Mouse (Mus musculus) hindbrain, embryonic 10.5 days (tissue): Measurements from ENCODE around the gene Rbms3. TPM values are rescaled to one million over a fixed set of nuclear protein-coding genes. Genes with fewer than 3 reads are reported as not detected.

ENCODE experiments used
- DNase-seq: peaks from one replicate; pipeline ENCODE4 v3.0.0-alpha.2; 2017; ENCODE audit warnings: low spot score
- H3K27ac ChIP-seq: fragments of 300-500 bp; sonication (generic); 2 replicates; pipeline ENCODE4 v1.5.1; 2016; ENCODE audit warnings: mild to moderate bottlenecking, moderate library complexity
- H3K27me3 ChIP-seq: fragments of 300-500 bp; sonication (generic); 2 replicates; pipeline ENCODE4 v1.6.1; 2016; ENCODE audit warnings: mild to moderate bottlenecking; ENCODE audit not compliant: poor library complexity, insufficient read depth, severe bottlenecking
- H3K36me3 ChIP-seq: fragments of 300-500 bp; sonication (generic); 2 replicates; pipeline ENCODE4 v1.6.1; 2016; ENCODE audit warnings: mild to moderate bottlenecking, moderate library complexity
- H3K4me1 ChIP-seq: fragments of 300-500 bp; sonication (generic); replicated peaks from 2 replicates; pipeline ENCODE4 v1.6.1; 2016; ENCODE audit warnings: mild to moderate bottlenecking
- H3K4me3 ChIP-seq: fragments of 300-500 bp; sonication (generic); 2 replicates; pipeline ENCODE4 v1.5.1; 2016; ENCODE audit warnings: mild to moderate bottlenecking, moderate library complexity
- H3K9me3 ChIP-seq: fragments of 300-500 bp; sonication (generic); 2 replicates; pipeline ENCODE4 v1.6.1; 2016; ENCODE audit warnings: mild to moderate bottlenecking, moderate library complexity
- WGBS: fragments of 180-500 bp; shearing (Covaris S2); methylation state at CpG from one replicate; pipeline ENCODE4 v1.1.7; 2016; 5-methylcytosine and 5-hydroxymethylcytosine counted together
- polyA plus RNA-seq: library from polyadenylated mRNA; unstranded; fragments of >200 nt; fragmentation: Nextera tagmentation; extraction: Ambion mirVana; gene quantifications from 2 replicates; pipeline ENCODE4 v1.2.1, GENCODE M21; 2016

Gene Rbms3
- polyA plus RNA-seq, 1 experiment from 2014 or later, result 22.1 TPM

DNA sequence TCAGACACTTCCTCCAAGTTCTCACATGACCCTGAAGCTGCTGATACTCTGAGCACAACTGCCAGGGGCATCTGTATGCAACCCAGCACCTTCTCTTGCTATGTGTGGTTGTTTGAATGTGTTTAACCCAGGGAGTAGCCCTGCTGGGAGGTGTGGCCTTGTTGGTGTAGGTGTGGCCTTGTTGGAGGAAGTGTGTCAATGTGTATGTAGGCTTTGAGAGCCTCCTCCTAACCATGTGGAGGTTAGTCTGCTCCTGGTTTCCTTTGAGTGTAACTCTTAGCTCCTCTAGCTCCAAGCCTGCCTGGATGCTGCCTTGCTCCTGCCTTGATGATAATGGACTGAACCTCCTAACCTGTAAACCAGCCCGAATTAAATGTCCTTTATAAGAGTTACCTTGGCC is 812.5 kb downstream of the Rbms3 start:
- Histone ChIP-seq H3K27me3 (no peaks in the 10 kb centered on the region), H3K4me1 (peaks cover 9% of the 10 kb centered on the region), H3K36me3 (no peaks in the 10 kb centered on the region), H3K27ac (no peak overlapping the region), H3K4me3 (no peak overlapping the region), H3K9me3 (no peaks in the 10 kb centered on the region)
- no peak for DNase-seq
- WGBS, result 90% methylated on average over 1 of the region's 1 CpGs

- no peak for DNase-seq
- 76% methylated on average over 10 of the region's 10 CpGs for WGBS
- no peak overlapping the region for H3K4me3 ChIP-seq
- H3K4me1 ChIP-seq, result peaks cover 9% of the 10 kb centered on the region
- H3K36me3 ChIP-seq, result no peaks in the 10 kb centered on the region
- no peaks in the 10 kb centered on the region for H3K27me3 ChIP-seq
- H3K9me3 ChIP-seq, result no peaks in the 10 kb centered on the region
- H3K27ac ChIP-seq, result no peak overlapping the region
These were observed 815.1 kb downstream of the Rbms3 start for GRCm38 (mm10) chr9:116814495-116815094.

GRCm38 (mm10) chr9:116813396-116813795 is 816.3 kb downstream of the Rbms3 start:
- no peaks in the 10 kb centered on the region for H3K27me3 ChIP-seq
- no peaks in the 10 kb centered on the region for H3K36me3 ChIP-seq
- no peak for DNase-seq
- no peak overlapping the region for H3K4me3 ChIP-seq
- WGBS, result 74% methylated on average over 2 of the region's 2 CpGs
- peaks cover 10% of the 10 kb centered on the region for H3K4me1 ChIP-seq
- H3K9me3 ChIP-seq, result no peaks in the 10 kb centered on the region
- no peak overlapping the region for H3K27ac ChIP-seq

DNA sequence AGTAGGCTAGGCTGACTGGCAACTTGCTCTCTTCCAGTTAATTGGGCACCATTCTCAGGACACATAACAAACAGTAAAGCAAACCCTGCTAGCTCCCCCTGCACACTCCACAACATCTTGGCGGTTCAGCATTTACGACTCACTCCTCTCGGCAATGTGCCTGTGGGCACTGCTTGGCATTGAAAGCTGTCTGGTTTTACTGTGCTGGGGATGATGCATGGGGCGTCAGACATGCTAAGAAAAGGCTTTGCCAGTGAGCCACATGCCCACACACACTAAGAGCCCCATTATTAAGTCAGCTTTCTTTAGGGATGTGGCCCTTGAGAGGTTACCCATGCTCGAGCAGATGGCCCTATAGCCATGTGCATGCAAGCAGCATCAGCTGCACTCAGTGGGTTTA is 820.5 kb downstream of the Rbms3 start:
- Histone ChIP-seq H3K27ac (no peak overlapping the region), H3K36me3 (no peaks in the 10 kb centered on the region), H3K4me3 (no peak overlapping the region), H3K9me3 (no peaks in the 10 kb centered on the region), H3K27me3 (peaks cover 3% of the 10 kb centered on the region; the same call in 1 of the 2 replicates), H3K4me1 (peaks cover 22% of the 10 kb centered on the region)
- WGBS, result 86% methylated on average over 5 of the region's 5 CpGs
- no peak for DNase-seq

GRCm38 (mm10) chr9:116808401-116808800 is 821.3 kb downstream of the Rbms3 start:
- H3K27me3 ChIP-seq, result peaks cover 3% of the 10 kb centered on the region; the same call in 1 of the 2 replicates
- H3K9me3 ChIP-seq, result no peaks in the 10 kb centered on the region
- 85% methylated on average over 4 of the region's 4 CpGs for WGBS
- H3K4me1 ChIP-seq, result peaks cover 19% of the 10 kb centered on the region
- no peak overlapping the region for H3K4me3 ChIP-seq
- peak overlapping the region; percentile 74 for H3K27ac ChIP-seq
- no peaks in the 10 kb centered on the region for H3K36me3 ChIP-seq
- no peak for DNase-seq

DNA sequence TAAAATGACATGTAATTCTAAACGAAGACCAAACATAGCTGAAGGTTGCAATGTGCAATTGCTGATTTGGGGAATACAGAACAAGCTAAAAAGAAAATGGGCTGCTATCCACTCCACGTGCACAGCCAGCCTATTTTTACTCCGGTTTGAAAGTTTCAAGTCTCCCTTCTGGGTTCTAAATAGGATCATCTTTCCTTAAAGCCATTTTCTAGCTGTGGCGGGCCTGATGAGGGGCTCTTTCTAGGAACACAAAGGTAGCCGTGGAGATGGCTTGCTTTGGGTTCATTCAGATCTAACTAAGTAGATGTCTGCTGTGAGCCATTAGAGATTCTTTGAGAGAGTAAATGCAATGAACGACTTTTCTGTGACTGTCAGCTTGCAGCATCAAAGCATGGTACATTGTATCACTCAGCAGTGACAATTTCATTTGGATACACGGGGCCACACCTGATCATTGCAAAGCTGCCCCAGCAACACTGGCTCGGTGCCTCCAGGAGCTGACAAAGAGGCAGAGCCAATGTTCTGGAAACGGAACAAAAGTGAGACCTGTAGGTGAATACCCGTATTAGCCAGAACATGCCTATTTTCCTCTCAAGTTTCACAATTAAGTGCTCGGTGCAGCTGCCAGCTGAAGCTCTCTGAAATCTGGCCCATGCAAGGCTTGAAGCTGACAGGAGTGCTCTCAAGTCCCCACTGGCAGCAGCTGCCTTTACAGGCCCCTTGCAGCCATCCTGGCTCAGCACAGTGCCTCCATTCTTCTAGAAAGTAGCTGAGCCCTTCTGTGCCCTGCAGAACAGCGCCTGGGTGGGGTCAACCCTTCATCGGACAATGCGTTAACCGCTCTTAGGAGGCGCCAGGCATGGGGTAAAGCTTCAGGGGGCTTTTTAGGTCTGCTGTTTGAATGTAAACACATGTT is 822.3 kb downstream of the Rbms3 start:
- no peaks in the 10 kb centered on the region for H3K9me3 ChIP-seq
- peak overlapping the region; percentile 74 for H3K27ac ChIP-seq
- peaks cover 3% of the 10 kb centered on the region; the same call in 1 of the 2 replicates for H3K27me3 ChIP-seq
- no peaks in the 10 kb centered on the region for H3K36me3 ChIP-seq
- peak; percentile 63 for DNase-seq
- 22% methylated on average over 16 of the region's 16 CpGs for WGBS
- H3K4me1 ChIP-seq, result peaks cover 18% of the 10 kb centered on the region
- no peak overlapping the region for H3K4me3 ChIP-seq

DNA sequence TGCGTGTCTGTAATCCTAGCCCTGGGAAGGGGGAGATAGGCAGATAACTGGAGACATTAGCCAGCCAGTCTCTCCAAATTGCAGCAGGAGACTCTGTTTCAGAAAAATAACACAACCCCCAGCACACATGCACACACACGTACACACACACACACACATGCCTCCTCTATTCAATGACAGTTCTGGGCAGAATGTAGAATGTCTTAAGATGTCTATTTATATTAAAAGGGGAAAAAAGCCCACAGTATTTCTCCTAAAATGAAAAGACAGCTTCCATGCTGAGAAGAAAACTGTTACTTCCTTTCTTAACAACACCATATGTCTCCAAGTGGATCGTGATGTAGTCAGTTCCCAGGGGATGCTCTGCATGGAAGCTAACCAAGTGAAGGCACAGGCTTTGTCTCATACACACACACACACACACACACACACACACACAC is 826.4 kb downstream of the Rbms3 start:
- no peak for DNase-seq
- no peaks in the 10 kb centered on the region for H3K36me3 ChIP-seq
- no peak overlapping the region for H3K27ac ChIP-seq
- peaks cover 3% of the 10 kb centered on the region; the same call in 1 of the 2 replicates for H3K27me3 ChIP-seq
- no peaks in the 10 kb centered on the region for H3K9me3 ChIP-seq
- whole genome bisulfite sequencing, result 68% methylated on average over 3 of the region's 3 CpGs
- H3K4me1 ChIP-seq, result peaks cover 16% of the 10 kb centered on the region
- no peak overlapping the region for H3K4me3 ChIP-seq

DNA sequence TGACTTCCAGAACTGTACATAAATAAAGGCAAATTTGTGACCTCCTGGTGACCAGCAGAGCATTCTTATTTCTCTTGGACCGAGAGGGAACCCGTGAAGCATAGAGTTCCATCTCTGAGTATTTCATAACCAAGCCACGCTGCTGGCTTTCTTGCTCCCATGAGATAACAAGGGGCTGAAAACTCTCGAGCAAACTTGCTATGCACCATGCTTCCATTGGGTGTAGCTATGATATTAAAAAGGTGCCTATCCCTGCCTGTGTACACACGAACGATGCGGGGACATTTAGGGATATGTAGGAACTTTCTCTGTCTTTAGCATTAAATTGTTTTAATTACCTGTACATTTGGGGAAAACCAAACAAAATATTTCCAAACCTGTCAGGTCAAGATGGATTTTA is 827.1 kb downstream of the Rbms3 start:
- DNase-seq, result no peak

DNA sequence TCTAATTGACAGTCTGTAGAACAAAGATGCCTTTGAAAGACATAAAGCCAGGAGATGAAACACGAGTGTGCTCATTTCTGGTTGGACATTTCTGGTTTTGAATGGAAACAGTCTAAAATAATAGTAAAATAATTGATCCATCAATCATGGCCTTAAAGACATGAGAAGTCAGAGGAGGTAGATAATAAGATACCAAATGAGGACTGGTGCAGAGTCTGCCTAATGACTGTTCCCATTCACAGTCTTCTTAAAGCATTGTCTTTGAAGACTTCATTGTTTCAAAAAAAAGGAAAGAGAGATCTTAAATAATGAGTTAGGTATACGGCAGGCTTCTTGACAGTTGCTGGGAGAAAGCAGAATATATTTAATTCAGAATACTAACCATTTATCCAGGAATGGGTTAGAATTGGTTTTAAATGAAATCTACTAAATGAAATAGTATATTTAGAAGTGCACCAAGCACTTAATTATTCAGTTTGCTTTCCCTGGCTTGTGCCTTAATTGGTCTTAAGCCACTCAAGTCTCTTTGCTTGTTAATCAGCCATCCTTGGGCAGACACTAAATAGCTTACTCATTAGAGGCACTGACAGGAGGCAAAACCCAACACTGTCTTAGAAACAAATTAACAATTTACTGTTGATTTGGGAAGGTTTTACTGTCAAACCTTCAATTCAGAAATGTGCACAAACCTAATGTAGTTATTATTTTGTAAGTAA is 834.3 kb downstream of the Rbms3 start:
- Histone ChIP-seq H3K27ac (no peak overlapping the region), H3K4me1 (no peaks in the 10 kb centered on the region)

More for the DNA sequence above, 827.1 kb downstream of the Rbms3 start:
- WGBS, result 84% methylated on average over 7 of the region's 7 CpGs
- no peak overlapping the region for H3K27ac ChIP-seq
- no peaks in the 10 kb centered on the region for H3K36me3 ChIP-seq
- no peak overlapping the region for H3K4me3 ChIP-seq
- H3K27me3 ChIP-seq, result peaks cover 3% of the 10 kb centered on the region; the same call in 1 of the 2 replicates
- no peaks in the 10 kb centered on the region for H3K9me3 ChIP-seq
- H3K4me1 ChIP-seq, result peaks cover 9% of the 10 kb centered on the region

GRCm38 (mm10) chr9:116791850-116792249 is 837.9 kb downstream of the Rbms3 start:
- Histone ChIP-seq H3K27me3 (no peaks in the 10 kb centered on the region), H3K9me3 (peaks cover 3% of the 10 kb centered on the region; the same call in 1 of the 2 replicates), H3K4me3 (no peak overlapping the region), H3K27ac (no peak overlapping the region), H3K36me3 (no peaks in the 10 kb centered on the region), H3K4me1 (no peaks in the 10 kb centered on the region)
- 83% methylated on average over 7 of the region's 7 CpGs for WGBS
- no peak for DNase-seq

More for the DNA sequence above, 834.3 kb downstream of the Rbms3 start:
- H3K27me3 ChIP-seq, result no peaks in the 10 kb centered on the region
- DNase-seq, result no peak
- H3K4me3 ChIP-seq, result no peak overlapping the region
- H3K36me3 ChIP-seq, result no peaks in the 10 kb centered on the region
- H3K9me3 ChIP-seq, result no peaks in the 10 kb centered on the region
- 46% methylated on average over 2 of the region's 2 CpGs for WGBS

- WGBS, result 74% methylated on average over 11 of the region's 11 CpGs
- Histone ChIP-seq H3K27ac (no peak overlapping the region), H3K4me1 (no peaks in the 10 kb centered on the region), H3K36me3 (no peaks in the 10 kb centered on the region), H3K4me3 (no peak overlapping the region), H3K9me3 (peaks cover 3% of the 10 kb centered on the region; the same call in 1 of the 2 replicates), H3K27me3 (no peaks in the 10 kb centered on the region)
- DNase-seq, result peak; percentile 27
These were observed 843.3 kb downstream of the Rbms3 start for GRCm38 (mm10) chr9:116786136-116787046.

DNA sequence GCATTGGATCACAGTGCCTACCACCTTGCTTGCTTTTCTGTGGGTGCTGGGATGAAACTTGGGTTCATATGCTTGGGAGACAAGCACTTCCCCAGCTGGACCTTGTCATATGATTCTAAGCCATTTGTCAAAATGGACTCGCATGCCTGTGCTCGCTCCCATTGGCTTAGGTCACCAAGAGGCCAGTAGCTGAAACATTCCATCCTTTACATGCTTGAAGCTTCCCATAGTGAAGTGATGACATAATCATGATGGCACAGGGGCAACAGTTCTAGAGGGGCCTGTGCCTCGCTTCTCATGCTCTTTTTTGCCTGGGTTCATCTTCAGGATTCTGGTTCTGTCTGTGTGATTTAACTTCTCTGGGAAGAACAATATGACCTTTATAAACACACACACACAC is 857.9 kb downstream of the Rbms3 start:
- no peaks in the 10 kb centered on the region for H3K36me3 ChIP-seq
- DNase-seq, result no peak
- no peaks in the 10 kb centered on the region for H3K9me3 ChIP-seq
- H3K27me3 ChIP-seq, result no peaks in the 10 kb centered on the region; the same call in 1 of the 2 replicates
- no peak overlapping the region for H3K4me3 ChIP-seq
- H3K4me1 ChIP-seq, result peaks cover 13% of the 10 kb centered on the region
- H3K27ac ChIP-seq, result no peak overlapping the region
- WGBS, result 80% methylated on average over 3 of the region's 3 CpGs
